Mouse (Mus musculus) thymus, postnatal 36 days (tissue): ENCODE data around the gene Ccdc83.

Experiments
- DNase-seq, 2 experiments: peaks; one replicate each; pipeline ENCODE4 v3.0.0; 2022; ENCODE audit warnings: mixed read lengths in 2 of 2

Ccdc83 gene

DNA sequence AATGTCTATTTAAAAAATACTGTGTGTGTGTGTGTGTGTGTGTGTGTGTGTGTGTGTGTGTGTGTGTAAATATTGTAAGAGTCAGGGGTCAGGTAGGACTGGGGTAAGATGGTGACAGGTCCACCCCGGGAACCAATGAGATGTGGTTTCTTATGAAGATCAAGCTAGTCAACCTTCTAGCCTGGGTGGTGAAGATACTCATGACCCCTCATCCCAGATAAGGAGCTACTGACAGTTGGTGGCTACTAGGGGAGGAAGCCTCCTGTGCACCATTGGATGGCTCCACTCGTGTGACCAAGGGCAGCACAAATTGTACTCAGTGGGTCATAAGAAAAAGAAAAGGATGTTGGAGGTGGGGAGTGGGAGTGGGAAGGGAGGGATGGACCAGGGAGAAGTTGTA, 5.7 kb downstream of the Ccdc83 start:
- DNase-seq, result no peak

DNA sequence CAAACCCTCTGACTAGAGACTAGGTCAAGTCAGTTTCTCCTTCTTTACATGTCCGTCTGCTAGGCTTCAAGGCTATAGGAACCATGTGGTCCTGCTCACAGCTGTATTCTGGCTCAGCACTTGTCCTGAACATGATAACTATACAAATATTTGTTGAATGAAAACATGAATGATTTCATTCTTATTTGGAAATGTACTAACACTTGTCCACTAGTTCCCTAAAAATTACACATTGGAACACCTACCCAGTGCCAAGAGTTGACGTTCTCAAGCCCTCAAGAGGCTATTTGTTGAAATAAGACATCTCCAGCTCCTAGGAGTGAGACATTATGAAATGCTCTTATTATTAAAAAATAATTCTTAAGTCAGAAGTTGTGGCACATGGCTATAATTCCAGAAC, 6.9 kb downstream of the Ccdc83 start:
- no peak for DNase-seq

DNA sequence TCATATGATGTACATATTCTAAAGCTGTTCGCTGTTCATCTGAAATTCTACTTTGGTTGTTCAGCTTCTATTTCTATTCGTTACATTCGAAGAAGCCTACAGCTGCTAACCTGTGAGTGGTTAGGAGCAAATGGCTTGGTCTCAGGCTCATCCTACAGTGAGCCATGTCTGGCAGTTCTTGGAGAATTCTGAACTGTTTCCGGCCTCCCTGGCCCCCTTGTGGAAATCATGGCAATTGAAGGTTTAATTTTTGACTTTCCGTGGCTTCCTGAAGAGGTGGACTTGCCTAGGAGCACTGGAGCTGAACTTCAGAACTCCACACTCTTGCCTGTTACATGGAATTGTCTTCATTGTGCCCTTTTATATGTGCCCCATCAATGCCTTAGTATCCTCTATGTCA, 12.6 kb downstream of the Ccdc83 start:
- no peak for DNase-seq

DNA sequence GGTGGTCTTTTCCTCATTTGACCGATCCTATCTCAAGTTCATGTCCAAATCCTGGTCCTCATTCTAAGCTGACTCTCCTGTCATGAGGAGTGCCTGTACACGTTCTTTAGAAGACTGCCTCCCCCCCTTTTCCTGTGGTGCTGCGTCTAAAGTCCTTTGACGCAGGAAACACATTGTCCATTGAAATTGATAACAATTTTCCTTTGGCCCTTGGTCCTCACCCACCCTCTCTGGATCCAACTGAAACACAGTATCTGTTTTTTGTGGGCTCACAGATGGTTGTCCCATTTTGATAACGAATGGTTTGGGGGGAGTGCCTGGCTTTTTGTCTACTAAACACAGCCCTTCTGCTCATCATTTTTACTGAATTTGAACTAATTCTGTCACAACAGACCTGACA, 21.9 kb downstream of the Ccdc83 start:
- DNase-seq, result no peak

DNA sequence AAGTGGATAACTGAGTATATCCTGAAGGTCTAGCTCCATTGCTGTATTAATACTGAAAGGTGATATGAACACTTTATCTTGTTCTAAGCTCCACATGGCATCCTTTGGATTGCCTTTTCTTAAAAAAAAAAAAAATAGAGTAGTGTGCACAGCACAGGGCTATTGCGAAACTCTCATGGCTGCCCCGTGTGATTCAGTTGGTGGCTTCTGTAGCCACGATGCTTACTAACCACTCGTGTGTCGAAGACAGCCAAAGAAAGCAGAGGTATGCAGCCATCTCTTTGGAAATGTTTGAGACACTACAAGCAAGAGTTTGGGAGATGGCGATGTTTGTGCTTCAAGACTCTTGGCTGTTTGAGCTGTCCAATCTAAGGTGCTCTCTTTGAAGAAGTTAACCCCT, 22.4 kb downstream of the Ccdc83 start:
- DNase-seq, result no peak

DNA sequence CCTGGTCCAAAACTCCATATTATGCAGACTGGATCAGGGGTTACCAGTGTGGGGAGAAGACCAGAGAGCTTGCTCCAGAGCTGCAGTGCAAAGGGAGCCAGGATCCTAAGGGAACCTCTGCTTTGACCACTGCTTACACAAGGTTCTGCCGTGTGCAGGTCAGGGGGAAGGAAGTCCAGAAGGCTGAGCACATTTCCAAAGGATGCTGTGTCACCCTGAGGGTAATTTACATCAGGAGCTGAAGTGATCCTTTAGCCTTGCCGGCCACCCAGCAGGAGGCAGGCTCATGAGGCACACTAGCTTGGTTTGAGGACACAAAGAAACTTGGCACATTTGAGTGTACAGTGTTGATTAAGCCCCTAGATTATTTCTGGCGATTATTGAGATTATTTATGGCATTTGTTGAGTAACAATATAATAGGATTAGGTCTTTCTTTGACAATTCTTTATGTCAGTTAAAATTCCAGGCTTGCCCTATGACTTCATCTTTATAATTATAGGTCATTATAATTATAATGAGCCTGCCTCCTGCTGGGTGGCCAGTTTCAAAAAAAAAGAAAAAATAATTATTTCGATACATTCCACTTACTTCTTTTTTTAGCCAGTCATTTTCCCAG, 29.2 kb downstream of the Ccdc83 start:
- no peak for DNase-seq

DNA sequence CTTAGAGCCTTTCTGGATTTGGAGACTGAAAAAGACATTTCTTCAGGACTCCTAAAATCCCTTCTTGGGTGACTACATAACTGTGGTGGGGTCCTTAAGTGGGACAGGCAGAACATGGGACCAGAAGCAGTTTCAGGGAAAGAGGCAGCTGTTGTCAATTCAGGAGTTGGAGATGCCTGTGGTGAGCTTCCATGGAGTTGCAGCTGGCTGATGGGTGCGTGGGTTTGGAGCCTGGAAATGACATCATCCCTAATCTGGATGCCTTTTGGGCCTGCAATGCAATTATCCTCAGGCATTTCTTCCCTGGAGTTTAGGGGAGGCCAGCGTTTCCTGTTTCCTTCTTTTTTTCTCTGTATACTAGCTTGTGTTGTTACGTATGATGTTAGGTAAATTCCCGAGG, 31.7 kb downstream of the Ccdc83 start:
- DNase-seq, result no peak

DNA sequence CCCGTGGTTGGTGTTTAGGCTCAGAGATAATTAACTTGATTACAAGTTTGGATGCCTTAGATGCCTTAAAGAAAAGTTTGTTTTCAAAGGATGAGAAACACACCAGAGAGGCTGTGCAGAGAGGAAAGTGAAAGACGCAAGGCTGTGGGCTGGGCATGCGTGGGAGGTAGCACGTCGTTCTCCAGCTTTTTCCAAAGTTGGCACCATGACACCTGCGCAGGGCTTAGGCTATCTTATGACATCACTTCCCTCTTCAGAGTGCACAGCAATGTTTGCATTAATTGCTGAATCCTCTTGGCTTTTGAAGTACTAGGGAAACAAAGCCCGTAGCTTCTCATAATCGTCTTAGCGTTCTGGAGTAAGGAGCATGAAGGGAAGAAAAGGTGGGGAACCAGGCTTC, 34.1 kb downstream of the Ccdc83 start:
- no peak for DNase-seq

DNA sequence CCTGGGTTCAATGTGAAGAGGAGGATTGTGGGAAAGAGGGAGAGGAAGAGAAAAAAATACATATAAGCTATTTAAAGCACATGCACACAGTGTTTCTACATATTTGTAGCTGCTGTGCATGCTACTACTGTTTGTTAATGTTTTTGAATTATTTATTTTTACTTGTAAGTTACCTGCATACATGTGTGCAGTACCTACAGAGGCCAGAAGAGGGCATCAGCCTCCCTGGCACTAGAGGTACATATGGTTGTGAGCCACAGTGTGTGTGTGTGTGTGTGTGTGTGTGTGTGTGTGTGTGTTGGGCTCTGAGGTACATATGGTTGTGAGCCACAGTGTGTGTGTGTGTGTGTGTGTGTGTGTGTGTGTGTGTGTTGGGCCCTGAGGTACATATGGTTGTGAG, 36.7 kb downstream of the Ccdc83 start:
- peak; percentile 16 to 22 for DNase-seq

DNA sequence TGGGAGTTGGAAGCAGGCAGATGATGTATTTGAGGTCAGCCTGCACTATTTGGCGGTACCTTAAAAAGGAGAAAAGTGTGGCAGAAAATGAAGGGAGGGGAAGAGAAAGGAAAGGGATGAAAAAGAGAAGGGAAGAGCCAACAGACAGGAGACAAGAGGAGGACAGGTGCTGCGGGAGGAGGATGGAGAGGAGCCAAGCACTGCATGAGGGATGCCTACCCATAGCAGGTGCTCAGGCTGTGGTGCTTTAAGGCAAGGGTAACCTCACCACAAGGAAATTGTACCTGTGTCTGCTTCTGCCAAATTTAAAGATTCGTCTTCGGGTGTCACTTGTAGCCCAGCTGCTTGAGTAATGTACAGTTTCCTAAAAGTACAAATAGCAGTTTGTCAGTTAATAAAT, 37.5 kb downstream of the Ccdc83 start:
- no peak for DNase-seq

DNA sequence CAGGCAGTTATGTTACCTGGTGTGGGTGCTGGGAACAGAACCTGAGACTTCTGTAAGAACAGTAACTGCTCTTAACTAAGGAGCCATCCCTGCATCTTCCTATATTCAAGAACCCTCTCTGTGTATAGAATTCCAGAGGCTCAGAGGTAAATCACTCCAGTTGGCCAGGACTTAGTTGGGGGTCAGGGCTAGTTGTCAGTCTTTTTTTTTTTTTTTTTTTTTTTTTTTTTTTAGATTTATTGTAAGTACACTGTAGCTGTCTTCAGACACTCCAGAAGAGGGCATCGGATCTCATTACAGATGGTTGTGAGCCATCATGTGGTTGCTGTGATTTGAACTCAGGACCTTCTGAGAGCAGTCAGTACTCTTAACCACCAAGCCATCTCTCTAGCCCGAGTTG, 44.1 kb downstream of the Ccdc83 start:
- DNase-seq, result no peak

DNA sequence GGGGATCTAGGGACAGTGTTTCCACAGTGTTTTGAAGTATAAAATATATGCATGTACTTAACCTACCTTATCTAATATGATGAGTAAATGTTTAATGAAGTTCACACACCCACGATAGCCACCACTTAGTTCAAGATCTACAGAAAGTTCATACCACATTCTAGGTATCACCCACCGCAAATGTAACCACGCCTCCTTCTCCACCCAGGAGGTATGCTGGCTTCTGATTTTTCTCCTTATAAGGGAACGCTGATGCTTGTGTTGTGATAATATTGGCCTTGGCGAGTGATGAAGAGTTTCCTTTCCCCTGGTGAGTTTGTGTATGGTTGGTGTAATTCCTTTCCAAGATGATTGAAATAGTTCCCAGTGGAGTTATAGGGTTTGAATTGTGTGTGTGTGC, 47.5 kb downstream of the Ccdc83 start:
- DNase-seq, result no peak

DNA sequence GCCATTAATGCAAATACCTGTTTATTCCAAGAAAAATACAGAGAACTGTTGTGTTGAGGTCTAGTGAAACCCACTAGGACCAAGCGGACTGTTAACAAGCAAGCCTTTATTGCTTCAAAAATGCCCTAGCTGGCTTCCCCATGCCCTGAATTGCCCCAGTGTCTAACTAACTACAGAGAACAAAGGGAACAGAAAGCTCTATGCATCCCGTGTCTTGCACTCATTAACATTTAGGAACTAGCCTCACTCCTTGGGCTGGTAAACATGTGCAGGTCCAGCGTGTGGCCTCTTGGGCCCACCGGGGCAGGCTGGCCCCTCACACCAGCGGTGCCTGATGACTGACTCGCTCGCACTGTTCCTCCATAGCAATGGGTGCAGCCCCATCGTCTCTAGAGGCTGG, 49.1 kb downstream of the Ccdc83 start:
- no peak for DNase-seq

DNA sequence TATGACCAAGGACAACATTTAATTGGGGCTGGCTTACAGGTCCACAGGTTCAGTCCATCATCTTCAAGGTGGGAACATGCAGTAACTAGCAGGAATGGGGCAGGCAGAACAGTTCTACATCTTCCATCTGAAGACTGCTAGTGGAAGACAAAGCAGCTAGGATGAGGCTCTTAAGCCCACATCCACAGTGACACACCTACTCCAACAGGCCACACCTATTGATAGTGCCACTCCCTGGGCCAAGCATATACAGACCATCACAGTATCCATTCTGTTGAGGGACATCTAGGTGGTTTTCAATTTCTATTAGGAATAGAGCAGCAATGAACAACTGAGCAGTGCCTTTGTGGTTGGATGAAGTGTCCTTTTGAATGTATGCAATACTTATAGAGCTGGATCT, 54.6 kb downstream of the Ccdc83 start:
- DNase-seq, result no peak

DNA sequence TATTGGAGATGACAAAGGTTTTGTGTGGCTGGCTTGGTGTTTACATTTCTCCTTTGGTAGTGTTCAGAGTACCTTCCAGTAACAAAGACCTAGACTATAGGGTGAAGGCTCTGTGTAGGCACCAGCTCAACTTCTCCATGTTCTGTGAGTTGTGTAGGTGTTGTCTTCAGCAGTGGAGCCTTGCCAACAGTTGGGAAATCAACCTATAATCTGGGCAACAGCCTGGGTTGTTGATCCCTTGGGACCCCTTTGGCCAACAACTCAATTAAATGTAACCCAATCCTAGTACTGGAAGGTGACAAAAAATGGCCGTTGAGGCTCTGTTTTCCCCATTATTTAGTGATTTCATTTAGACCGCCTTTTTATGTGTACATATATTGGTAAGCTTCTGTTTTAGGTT, 55.5 kb downstream of the Ccdc83 start:
- DNase-seq, result no peak

DNA sequence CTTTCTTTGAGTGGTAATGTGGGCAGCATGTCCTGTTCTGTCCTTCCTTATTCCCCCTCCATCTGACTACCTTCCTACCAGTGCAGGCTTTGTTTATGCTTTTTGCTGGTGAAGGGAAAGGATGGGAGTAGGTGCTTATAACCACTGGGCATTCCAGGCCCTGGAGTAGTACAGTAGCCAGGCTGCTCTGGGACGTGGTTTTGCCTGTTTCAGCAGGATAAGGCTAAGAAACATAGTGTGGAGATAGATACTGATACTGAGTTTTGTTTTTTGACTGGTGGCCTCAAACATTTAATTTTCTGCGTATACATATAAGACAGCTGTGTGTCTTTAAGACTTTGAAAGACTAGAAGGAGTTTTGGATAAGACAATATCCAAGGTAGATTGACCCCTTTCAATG, 61.7 kb downstream of the Ccdc83 start:
- DNase-seq, result no peak

DNA sequence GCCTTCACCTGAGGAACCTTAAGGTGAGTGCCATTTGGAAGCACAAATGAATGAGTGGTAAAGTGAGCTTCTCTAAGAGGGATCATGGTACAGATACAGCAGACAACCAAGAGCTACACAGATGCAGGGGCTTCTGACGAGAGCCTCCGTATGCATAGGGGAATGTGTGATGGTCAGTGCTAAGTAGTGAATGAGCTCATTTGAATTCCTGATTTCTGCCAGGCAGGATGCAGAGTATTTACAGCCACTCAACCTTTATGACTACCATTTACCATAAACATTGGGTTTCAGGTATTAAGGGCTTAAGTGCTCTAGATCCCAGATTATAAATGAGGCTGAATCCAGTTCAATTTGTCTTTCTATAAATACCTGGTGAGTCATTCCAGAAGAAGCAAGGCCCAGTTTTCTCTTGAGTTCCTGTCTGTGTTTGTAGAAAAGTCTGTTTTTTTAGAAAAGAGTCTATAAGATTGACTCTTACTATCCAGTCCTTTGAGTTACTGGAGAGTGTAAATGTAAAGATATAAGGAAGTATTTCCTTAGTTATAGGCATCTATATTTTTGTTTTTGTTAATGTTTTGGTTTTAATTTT, 63.6 kb downstream of the Ccdc83 start:
- no peak for DNase-seq

DNA sequence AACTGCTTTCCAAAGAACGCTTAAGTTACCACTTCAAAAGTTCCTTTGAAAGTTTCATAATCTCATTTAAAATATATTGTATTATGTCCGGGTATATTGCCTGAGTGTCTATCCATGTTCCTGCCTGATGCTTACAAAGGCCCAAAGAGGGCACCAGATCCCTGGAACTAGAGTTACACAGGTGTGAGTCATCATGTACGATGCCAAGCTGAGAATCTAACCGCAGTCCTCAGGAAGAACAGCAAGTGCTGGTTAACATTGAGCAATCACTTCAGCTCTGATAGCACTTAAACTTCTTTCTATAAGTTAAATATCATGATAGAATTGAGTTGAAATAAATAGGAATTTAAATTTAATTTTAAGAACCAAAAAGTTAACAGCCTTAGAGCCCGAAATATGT, 65.3 kb downstream of the Ccdc83 start:
- no peak for DNase-seq

DNA sequence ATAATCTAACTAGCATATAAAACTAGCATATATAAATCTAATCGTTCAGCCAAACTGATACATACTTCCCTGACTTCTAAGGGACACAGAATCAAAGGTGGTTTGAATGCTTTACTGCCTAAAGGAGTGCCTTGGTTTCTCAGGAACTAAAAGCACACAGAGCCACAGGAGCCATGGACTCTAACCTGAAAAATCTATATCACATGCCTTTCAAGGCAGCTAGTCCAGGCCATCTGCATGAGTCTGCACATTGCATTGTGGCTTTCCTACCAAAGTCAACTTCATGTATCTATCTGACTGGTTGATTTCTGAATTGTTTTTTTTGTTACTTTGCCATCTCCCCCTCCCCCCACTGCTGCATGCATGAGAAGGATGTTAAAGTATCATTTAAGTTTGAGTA, 84.9 kb downstream of the Ccdc83 start:
- no peak for DNase-seq

DNA sequence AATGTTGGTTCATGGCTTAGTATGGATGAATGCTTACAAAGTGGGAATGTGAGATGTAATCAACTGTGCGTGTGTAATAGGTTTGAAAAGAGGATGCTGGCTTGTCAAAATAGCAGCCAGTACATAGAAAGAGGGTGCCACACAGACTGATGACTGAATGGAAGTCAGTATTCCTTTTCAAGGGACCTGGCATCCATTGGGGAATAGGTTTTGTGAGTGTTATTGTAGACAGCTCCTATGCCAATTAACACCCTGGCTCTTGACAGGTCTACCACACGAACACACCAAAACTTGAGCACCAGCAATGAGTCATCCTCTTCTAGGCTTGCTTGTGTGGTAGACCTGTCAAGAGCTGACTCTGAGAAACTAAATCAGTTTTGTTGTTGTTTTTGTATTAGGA, 90.0 kb downstream of the Ccdc83 start:
- no peak for DNase-seq
